Mouse (Mus musculus) lung, postnatal 0 days (tissue): ENCODE data around the gene Itpr2.

Experiments used
- CTCF ChIP-seq: IDR thresholded peaks from 2 replicates; pipeline ENCODE4 v1.5.1; 2016; ENCODE audit warnings: antibody characterized with exemption, mild to moderate bottlenecking
- EP300 ChIP-seq: IDR thresholded peaks from 2 replicates; pipeline ENCODE4 v1.6.1; 2016; ENCODE audit warnings: antibody characterized with exemption, mild to moderate bottlenecking, control low read depth

DNA sequence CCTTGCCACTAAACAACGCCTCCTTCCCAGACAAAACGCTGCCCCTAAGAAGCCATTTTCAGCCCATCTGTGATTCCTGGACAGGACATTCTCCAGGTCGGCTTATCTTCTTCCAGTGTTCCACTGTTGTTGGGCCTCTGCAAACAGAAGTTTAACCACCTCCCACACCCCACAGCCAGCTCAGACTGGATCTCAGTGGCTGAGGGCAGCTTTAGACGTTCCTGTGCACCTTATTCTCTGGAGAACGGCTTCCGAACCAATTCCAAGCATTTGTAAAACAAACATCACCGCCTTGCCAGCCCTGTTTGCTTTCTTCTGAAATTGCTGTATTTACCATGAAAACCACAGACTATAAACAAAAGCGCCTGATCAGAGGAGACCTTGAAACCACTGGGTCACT is 41.1 kb downstream of the Itpr2 start:
- TF ChIP-seq CTCF: no peak
- TF ChIP-seq EP300: no peak
